Mouse (Mus musculus): ENCODE measurements at regions not wholly inside any gene's neighbourhood (a gene's known extent, or its start where the extent isn't known, plus 50 kb on each side); places are given as distances from the start of the nearest gene placed in this dataset.
"Not testable (repeated sequence)": the region's sequence is repeated elsewhere in the genome, so short reads cannot be mapped to it uniquely, and the experiment has no call there.

DNA sequence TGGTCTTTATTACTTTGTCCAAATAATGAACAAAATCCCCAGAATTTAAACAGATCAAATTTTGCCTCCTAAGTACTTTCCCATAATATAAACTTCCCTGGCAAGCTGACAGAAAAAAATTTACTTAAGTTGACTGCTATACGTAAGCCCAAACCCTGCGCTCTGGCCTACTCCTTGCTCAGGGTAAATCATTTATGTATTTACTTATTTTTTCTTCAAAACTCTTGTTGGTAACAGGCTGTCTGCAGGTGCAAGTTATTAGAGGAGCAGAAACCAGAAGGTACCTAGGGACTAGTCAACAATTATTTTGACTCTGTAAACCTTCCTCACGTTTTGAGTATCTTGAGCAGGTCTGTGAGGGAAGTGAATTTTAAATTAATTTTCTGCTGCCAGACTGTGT is 2615.7 kb downstream of the Poteg start:
- Histone ChIP-seq H3K9me3 (ENCODE audit: control insufficient read depth, low read depth, low read length) (no peaks in the 10 kb centered on the region), H3K4me1 (ENCODE audit: control insufficient read depth, insufficient read depth, low read length) (no peaks in the 10 kb centered on the region), H3K27ac (ENCODE audit: low read length) (no peak overlapping the region), H3K4me3 (ENCODE audit: low read depth, low read length) (no peak overlapping the region), H3K27me3 (ENCODE audit: control insufficient read depth, insufficient read depth, low read length) (no peaks in the 10 kb centered on the region), H3K36me3 (ENCODE audit: control insufficient read depth, insufficient read depth, low read length) (no peaks in the 10 kb centered on the region), H3K9ac (replicated peaks; ENCODE audit: low read depth, low read length) (no peak overlapping the region), H3K4me2 (replicated peaks; ENCODE audit: low read depth, low read length) (no peak overlapping the region)
- ATAC-seq (ENCODE audit: insufficient number of reproducible peaks, insufficient read depth, low FRiP score, low read depth), result no peak
- WGBS, result 61% methylated on average over 3 of the region's 3 CpGs

GRCm38 (mm10) chr8:30077726-30078125 is 2630.3 kb downstream of the Poteg start:
- H3K9me3 ChIP-seq (ENCODE audit: control insufficient read depth, low read depth, low read length), result no peaks in the 10 kb centered on the region
- no peak overlapping the region for H3K4me3 ChIP-seq (ENCODE audit: low read depth, low read length)
- H3K9ac ChIP-seq (replicated peaks; ENCODE audit: low read depth, low read length), result no peak overlapping the region
- no peaks in the 10 kb centered on the region for H3K27me3 ChIP-seq (ENCODE audit: control insufficient read depth, insufficient read depth, low read length)
- ATAC-seq (ENCODE audit: insufficient number of reproducible peaks, insufficient read depth, low FRiP score, low read depth), result no peak
- H3K4me1 ChIP-seq (ENCODE audit: control insufficient read depth, insufficient read depth, low read length), result no peaks in the 10 kb centered on the region
- H3K36me3 ChIP-seq (ENCODE audit: control insufficient read depth, insufficient read depth, low read length), result no peaks in the 10 kb centered on the region
- no peak overlapping the region for H3K4me2 ChIP-seq (replicated peaks; ENCODE audit: low read depth, low read length)
- no peak overlapping the region for H3K27ac ChIP-seq (ENCODE audit: low read length)

- H3K27me3 ChIP-seq (ENCODE audit: control insufficient read depth, insufficient read depth, low read length), result no peaks in the 10 kb centered on the region
- no peak overlapping the region for H3K27ac ChIP-seq (ENCODE audit: low read length)
- no peak overlapping the region for H3K9ac ChIP-seq (replicated peaks; ENCODE audit: low read depth, low read length)
- no peak overlapping the region for H3K4me2 ChIP-seq (replicated peaks; ENCODE audit: low read depth, low read length)
- H3K36me3 ChIP-seq (ENCODE audit: control insufficient read depth, insufficient read depth, low read length), result no peaks in the 10 kb centered on the region
- WGBS, result 75% methylated on average over 3 of the region's 3 CpGs
- H3K4me1 ChIP-seq (ENCODE audit: control insufficient read depth, insufficient read depth, low read length), result no peaks in the 10 kb centered on the region
- no peak overlapping the region for H3K4me3 ChIP-seq (ENCODE audit: low read depth, low read length)
- no peaks in the 10 kb centered on the region for H3K9me3 ChIP-seq (ENCODE audit: control insufficient read depth, low read depth, low read length)
- no peak for ATAC-seq (ENCODE audit: insufficient number of reproducible peaks, insufficient read depth, low FRiP score, low read depth)
These were observed 2680.3 kb downstream of the Poteg start for GRCm38 (mm10) chr8:30127766-30128165.

DNA sequence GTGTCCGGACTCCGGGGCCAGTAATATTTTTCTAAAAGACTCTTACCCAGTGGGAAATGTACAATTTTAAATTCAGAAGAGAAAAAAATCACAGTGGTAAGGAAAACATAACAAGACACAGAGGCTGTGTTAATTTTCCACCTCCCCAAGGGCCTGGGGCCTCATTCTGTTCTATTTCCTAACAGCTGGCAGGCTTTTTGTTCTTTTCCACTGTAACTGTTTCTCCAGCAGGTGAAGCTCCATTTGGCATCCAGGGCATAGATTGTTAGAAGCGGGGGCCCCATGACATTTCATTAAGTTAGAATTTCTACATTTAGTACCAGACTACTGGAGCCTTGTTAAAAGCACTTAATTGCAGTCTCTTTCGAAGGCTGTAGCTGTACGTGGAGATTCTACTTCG is 2687.5 kb downstream of the Poteg start:
- Histone ChIP-seq H3K36me3 (ENCODE audit: control insufficient read depth, insufficient read depth, low read length) (no peaks in the 10 kb centered on the region), H3K9me3 (ENCODE audit: control insufficient read depth, low read depth, low read length) (no peaks in the 10 kb centered on the region), H3K4me2 (replicated peaks; ENCODE audit: low read depth, low read length) (no peak overlapping the region), H3K4me1 (ENCODE audit: control insufficient read depth, insufficient read depth, low read length) (no peaks in the 10 kb centered on the region), H3K27ac (ENCODE audit: low read length) (no peak overlapping the region), H3K4me3 (ENCODE audit: low read depth, low read length) (no peak overlapping the region), H3K27me3 (ENCODE audit: control insufficient read depth, insufficient read depth, low read length) (no peaks in the 10 kb centered on the region), H3K9ac (replicated peaks; ENCODE audit: low read depth, low read length) (no peak overlapping the region)
- ATAC-seq (ENCODE audit: insufficient number of reproducible peaks, insufficient read depth, low FRiP score, low read depth), result no peak
- WGBS, result 83% methylated on average over 6 of the region's 6 CpGs

- Histone ChIP-seq H3K4me3 (ENCODE audit: low read depth, low read length) (no peak overlapping the region), H3K9ac (replicated peaks; ENCODE audit: low read depth, low read length) (no peak overlapping the region), H3K9me3 (ENCODE audit: control insufficient read depth, low read depth, low read length) (no peaks in the 10 kb centered on the region), H3K27ac (ENCODE audit: low read length) (no peak overlapping the region), H3K36me3 (ENCODE audit: control insufficient read depth, insufficient read depth, low read length) (no peaks in the 10 kb centered on the region), H3K4me2 (replicated peaks; ENCODE audit: low read depth, low read length) (no peak overlapping the region), H3K4me1 (ENCODE audit: control insufficient read depth, insufficient read depth, low read length) (no peaks in the 10 kb centered on the region), H3K27me3 (ENCODE audit: control insufficient read depth, insufficient read depth, low read length) (no peaks in the 10 kb centered on the region)
- ATAC-seq (ENCODE audit: insufficient number of reproducible peaks, insufficient read depth, low FRiP score, low read depth), result no peak
- 56% methylated on average over 2 of the region's 2 CpGs for WGBS
These were observed 2703.8 kb downstream of the Poteg start for GRCm38 (mm10) chr8:30151181-30151844.

- WGBS, result 64% methylated on average over 4 of the region's 4 CpGs
- Histone ChIP-seq H3K27me3 (ENCODE audit: control insufficient read depth, insufficient read depth, low read length) (no peaks in the 10 kb centered on the region), H3K27ac (ENCODE audit: low read length) (no peak overlapping the region), H3K4me3 (ENCODE audit: low read depth, low read length) (no peak overlapping the region), H3K9ac (replicated peaks; ENCODE audit: low read depth, low read length) (no peak overlapping the region), H3K4me2 (replicated peaks; ENCODE audit: low read depth, low read length) (no peak overlapping the region), H3K9me3 (ENCODE audit: control insufficient read depth, low read depth, low read length) (no peaks in the 10 kb centered on the region), H3K36me3 (ENCODE audit: control insufficient read depth, insufficient read depth, low read length) (no peaks in the 10 kb centered on the region), H3K4me1 (ENCODE audit: control insufficient read depth, insufficient read depth, low read length) (no peaks in the 10 kb centered on the region)
- ATAC-seq (ENCODE audit: insufficient number of reproducible peaks, insufficient read depth, low FRiP score, low read depth), result no peak
These were observed 2705.5 kb downstream of the Poteg start for GRCm38 (mm10) chr8:30152921-30153320.

- no peaks in the 10 kb centered on the region for H3K27me3 ChIP-seq (ENCODE audit: control insufficient read depth, insufficient read depth, low read length)
- no peak for ATAC-seq (ENCODE audit: insufficient number of reproducible peaks, insufficient read depth, low FRiP score, low read depth)
- H3K9me3 ChIP-seq (ENCODE audit: control insufficient read depth, low read depth, low read length), result no peaks in the 10 kb centered on the region
- no peak overlapping the region for H3K4me2 ChIP-seq (replicated peaks; ENCODE audit: low read depth, low read length)
- H3K27ac ChIP-seq (ENCODE audit: low read length), result no peak overlapping the region
- WGBS, result 71% methylated on average over 1 of the region's 1 CpGs
- no peaks in the 10 kb centered on the region for H3K4me1 ChIP-seq (ENCODE audit: control insufficient read depth, insufficient read depth, low read length)
- H3K36me3 ChIP-seq (ENCODE audit: control insufficient read depth, insufficient read depth, low read length), result no peaks in the 10 kb centered on the region
- no peak overlapping the region for H3K4me3 ChIP-seq (ENCODE audit: low read depth, low read length)
- no peak overlapping the region for H3K9ac ChIP-seq (replicated peaks; ENCODE audit: low read depth, low read length)
These were observed 2724.4 kb downstream of the Poteg start for GRCm38 (mm10) chr8:30171881-30172280.

DNA sequence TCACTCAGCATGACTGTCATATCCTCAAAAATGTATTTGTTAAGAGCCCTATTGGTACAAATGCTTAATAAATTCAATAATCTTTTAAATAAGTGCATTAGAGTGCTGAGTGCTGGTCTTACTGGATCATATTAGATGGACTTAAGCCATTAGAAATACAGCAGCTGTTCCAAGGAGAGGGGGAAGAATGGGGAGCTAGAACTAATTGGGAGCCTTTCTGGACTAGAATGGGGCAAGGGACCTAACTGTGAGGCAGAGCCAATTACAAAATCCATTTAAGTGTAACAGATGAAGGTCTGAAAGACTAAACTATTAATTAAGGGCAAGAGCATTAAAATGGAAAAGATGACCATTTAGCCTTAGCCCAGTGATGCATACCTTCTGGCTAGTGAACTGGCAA is 2755.3 kb downstream of the Poteg start:
- not testable (repeated sequence) for H3K9me3 ChIP-seq (ENCODE audit: control insufficient read depth, low read depth, low read length); H3K9ac ChIP-seq (replicated peaks; ENCODE audit: low read depth, low read length); H3K27me3 ChIP-seq (ENCODE audit: control insufficient read depth, insufficient read depth, low read length); H3K4me2 ChIP-seq (replicated peaks; ENCODE audit: low read depth, low read length); ATAC-seq (ENCODE audit: insufficient number of reproducible peaks, insufficient read depth, low FRiP score, low read depth); H3K36me3 ChIP-seq (ENCODE audit: control insufficient read depth, insufficient read depth, low read length); H3K4me1 ChIP-seq (ENCODE audit: control insufficient read depth, insufficient read depth, low read length); H3K4me3 ChIP-seq (ENCODE audit: low read depth, low read length); H3K27ac ChIP-seq (ENCODE audit: low read length)

DNA sequence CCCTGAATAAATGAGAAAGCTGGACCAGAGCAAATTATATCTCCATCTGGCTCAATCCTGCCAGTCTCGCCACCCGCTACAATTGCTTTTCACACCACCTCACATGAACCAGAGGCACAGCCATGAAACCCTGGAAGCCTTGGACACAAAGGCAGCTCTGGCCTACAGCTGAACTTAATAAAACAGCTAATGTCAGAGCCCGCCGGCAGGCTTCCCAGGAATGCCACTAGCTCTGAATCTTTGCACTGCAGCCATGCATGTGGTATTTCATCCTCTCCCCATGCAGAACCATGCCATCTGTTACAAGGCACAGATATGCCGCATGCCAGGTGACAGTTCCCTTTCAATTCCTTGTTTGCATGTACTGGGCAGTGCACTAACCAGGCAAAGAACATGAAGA is 2779.9 kb downstream of the Poteg start:
- H3K9ac ChIP-seq (replicated peaks; ENCODE audit: low read depth, low read length), result no peak overlapping the region
- ATAC-seq (ENCODE audit: insufficient number of reproducible peaks, insufficient read depth, low FRiP score, low read depth), result no peak
- H3K4me2 ChIP-seq (replicated peaks; ENCODE audit: low read depth, low read length), result no peak overlapping the region
- WGBS, result 85% methylated on average over 5 of the region's 5 CpGs
- H3K27me3 ChIP-seq (ENCODE audit: control insufficient read depth, insufficient read depth, low read length), result no peaks in the 10 kb centered on the region
- no peaks in the 10 kb centered on the region for H3K9me3 ChIP-seq (ENCODE audit: control insufficient read depth, low read depth, low read length)
- no peak overlapping the region for H3K27ac ChIP-seq (ENCODE audit: low read length)
- H3K36me3 ChIP-seq (ENCODE audit: control insufficient read depth, insufficient read depth, low read length), result no peaks in the 10 kb centered on the region
- H3K4me3 ChIP-seq (ENCODE audit: low read depth, low read length), result no peak overlapping the region
- no peaks in the 10 kb centered on the region for H3K4me1 ChIP-seq (ENCODE audit: control insufficient read depth, insufficient read depth, low read length)

Measured in stomach, embryonic 14.5 days (tissue).